Mouse (Mus musculus) ES-Bruce4 (cell line): Measurements from ENCODE around the gene Mtf1. TPM values are rescaled to one million over a fixed set of nuclear protein-coding genes. Genes with fewer than 3 reads are reported as not detected.

Source experiments
- H3K27ac ChIP-seq: 2 replicates; pipeline ENCODE4 v1.5.1; 2012; ENCODE audit warnings: low read length, inconsistent platforms; ENCODE audit not compliant: insufficient read depth
- H3K27me3 ChIP-seq: 2 replicates; pipeline ENCODE4 v1.6.1; 2012; ENCODE audit warnings: mild to moderate bottlenecking, low read length, inconsistent platforms; ENCODE audit not compliant: control insufficient read depth, poor library complexity, insufficient read depth, severe bottlenecking
- H3K36me3 ChIP-seq: 2 replicates; pipeline ENCODE4 v1.6.1; 2012; ENCODE audit warnings: inconsistent platforms, mild to moderate bottlenecking, low read length, moderate library complexity; ENCODE audit not compliant: control insufficient read depth, poor library complexity, insufficient read depth, severe bottlenecking
- H3K4me1 ChIP-seq: one replicate; pipeline ENCODE4 v1.8.1; 2011; ENCODE audit warnings: low read length; ENCODE audit not compliant: control insufficient read depth, insufficient read depth
- H3K4me3 ChIP-seq: 2 replicates; pipeline ENCODE4 v1.5.1; 2011; ENCODE audit warnings: low read depth, mild to moderate bottlenecking, low read length
- H3K9ac ChIP-seq: 2 replicates; pipeline ENCODE4 v1.6.1; 2012; ENCODE audit warnings: low read depth, mild to moderate bottlenecking, inconsistent platforms; ENCODE audit not compliant: poor library complexity, severe bottlenecking
- H3K9me3 ChIP-seq: replicated peaks from 2 replicates; pipeline ENCODE4 v1.6.1; 2012; ENCODE audit warnings: mild to moderate bottlenecking, low read length, inconsistent platforms; ENCODE audit not compliant: control insufficient read depth, poor library complexity, insufficient read depth, severe bottlenecking
- CTCF ChIP-seq: IDR thresholded peaks from one replicate; pipeline ENCODE4 v1.8.1; 2011; ENCODE audit warnings: low read depth, low read length
- EP300 ChIP-seq: IDR thresholded peaks from 2 replicates; pipeline ENCODE4 v1.6.1; 2011; ENCODE audit warnings: low read depth, low read length; ENCODE audit not compliant: insufficient read depth
- POLR2A ChIP-seq: IDR thresholded peaks from one replicate; pipeline ENCODE4 v1.8.1; 2011; ENCODE audit warnings: low read length; ENCODE audit not compliant: insufficient read depth
- polyA plus RNA-seq: library from polyadenylated mRNA; stranded (reverse); fragments of >200 nt; gene quantifications from 2 replicates; pipeline ENCODE4 v1.2.4, GENCODE M21; 2011; ENCODE audit warnings: low read depth; ENCODE audit not compliant: missing spikeins, insufficient read depth, insufficient read length

The Mtf1 gene
- polyA plus RNA-seq, 1 experiment: 16.4 TPM

GRCm38 (mm10) chr4:124790013-124790412, 11.9 kb upstream of the Mtf1 start:
- Histone ChIP-seq H3K9me3 (no peaks in the 10 kb centered on the region), H3K4me3 (no peak overlapping the region), H3K9ac (no peak overlapping the region), H3K27me3 (no peaks in the 10 kb centered on the region), H3K4me1 (no peaks in the 10 kb centered on the region), H3K27ac (no peak overlapping the region), H3K36me3 (peaks cover 8% of the 10 kb centered on the region; the same call in 1 of the 2 replicates)
- TF ChIP-seq EP300 (no peak), POLR2A (no peak), CTCF (no peak)

- Histone ChIP-seq H3K9me3 (no peaks in the 10 kb centered on the region), H3K9ac (no peak overlapping the region), H3K27ac (no peak overlapping the region), H3K36me3 (peaks cover 4% of the 10 kb centered on the region; the same call in 1 of the 2 replicates), H3K27me3 (no peaks in the 10 kb centered on the region), H3K4me3 (no peak overlapping the region), H3K4me1 (no peaks in the 10 kb centered on the region)
- TF ChIP-seq CTCF (no peak), EP300 (no peak)
These were observed 9.8 kb upstream of the Mtf1 start for GRCm38 (mm10) chr4:124792114-124792513.

GRCm38 (mm10) chr4:124796141-124796540, 5.8 kb upstream of the Mtf1 start:
- Histone ChIP-seq H3K9me3 (no peaks in the 10 kb centered on the region), H3K9ac (no peak overlapping the region), H3K4me1 (no peaks in the 10 kb centered on the region), H3K27ac (no peak overlapping the region), H3K4me3 (no peak overlapping the region), H3K36me3 (no peaks in the 10 kb centered on the region), H3K27me3 (no peaks in the 10 kb centered on the region)
- TF ChIP-seq POLR2A: no peak
- no peak for TF ChIP-seq CTCF
- no peak for TF ChIP-seq EP300

- no peak for TF ChIP-seq POLR2A
- no peak for TF ChIP-seq CTCF
- no peak for TF ChIP-seq EP300
- Histone ChIP-seq H3K4me3 (no peak overlapping the region), H3K36me3 (no peaks in the 10 kb centered on the region), H3K4me1 (no peaks in the 10 kb centered on the region), H3K27me3 (no peaks in the 10 kb centered on the region), H3K9ac (no peak overlapping the region), H3K9me3 (no peaks in the 10 kb centered on the region), H3K27ac (no peak overlapping the region)
These were observed 5.0 kb upstream of the Mtf1 start for GRCm38 (mm10) chr4:124796913-124797312.

- Histone ChIP-seq H3K27me3 (no peaks in the 10 kb centered on the region), H3K27ac (peak overlapping the region; percentile 69), H3K9me3 (no peaks in the 10 kb centered on the region), H3K4me1 (no peaks in the 10 kb centered on the region), H3K9ac (peak overlapping the region; percentile 75), H3K4me3 (peak overlapping the region; percentile 92), H3K36me3 (peaks cover 16% of the 10 kb centered on the region)
- no peak for TF ChIP-seq EP300
- TF ChIP-seq POLR2A: no peak
- no peak for TF ChIP-seq CTCF
These were observed 681 bp downstream of the Mtf1 start for GRCm38 (mm10) chr4:124802309-124803260.

GRCm38 (mm10) chr4:124803406-124803805, 1.5 kb downstream of the Mtf1 start:
- Histone ChIP-seq H3K9ac (peak overlapping the region; percentile 75; the same call in 1 of the 2 replicates), H3K4me3 (no peak overlapping the region), H3K9me3 (no peaks in the 10 kb centered on the region), H3K4me1 (no peaks in the 10 kb centered on the region), H3K27me3 (no peaks in the 10 kb centered on the region), H3K36me3 (peaks cover 18% of the 10 kb centered on the region), H3K27ac (no peak overlapping the region)
- TF ChIP-seq CTCF (no peak), EP300 (no peak), POLR2A (no peak)
